Mouse (Mus musculus): ENCODE data around the gene Tchhl1.

Tchhl1 gene

GRCm38 (mm10) chr3:93505960-93506863 is 37.7 kb downstream of the Tchhl1 start:
- peak; percentile 64 for DNase-seq

GRCm38 (mm10) chr3:93506881-93507325 is 38.3 kb downstream of the Tchhl1 start:
- DNase-seq = no peak

- no peak for DNase-seq
Observed at GRCm38 (mm10) chr3:93509301-93509700, 40.7 kb downstream of the Tchhl1 start.

GRCm38 (mm10) chr3:93511036-93511435 is 42.5 kb downstream of the Tchhl1 start:
- DNase-seq = no peak

- no peak for DNase-seq
Observed at GRCm38 (mm10) chr3:93511801-93512200, 43.2 kb downstream of the Tchhl1 start.

GRCm38 (mm10) chr3:93512386-93513101 is 44.0 kb downstream of the Tchhl1 start:
- DNase-seq = no peak

- no peak for DNase-seq
Observed at GRCm38 (mm10) chr3:93514628-93515027, 46.1 kb downstream of the Tchhl1 start.

- no peak for DNase-seq
Observed at GRCm38 (mm10) chr3:93517343-93517742, 48.8 kb downstream of the Tchhl1 start.

GRCm38 (mm10) chr3:93519856-93520329 is 51.3 kb downstream of the Tchhl1 start:
- no peak for DNase-seq

GRCm38 (mm10) chr3:93520330-93521193 is 52.0 kb downstream of the Tchhl1 start, which contains the start of gene S100a11:
TSS of gene S100a11 (plus strand) at chr3:93520488.
- DNase-seq = peak; percentile 85
